In the genomic region with DNA sequence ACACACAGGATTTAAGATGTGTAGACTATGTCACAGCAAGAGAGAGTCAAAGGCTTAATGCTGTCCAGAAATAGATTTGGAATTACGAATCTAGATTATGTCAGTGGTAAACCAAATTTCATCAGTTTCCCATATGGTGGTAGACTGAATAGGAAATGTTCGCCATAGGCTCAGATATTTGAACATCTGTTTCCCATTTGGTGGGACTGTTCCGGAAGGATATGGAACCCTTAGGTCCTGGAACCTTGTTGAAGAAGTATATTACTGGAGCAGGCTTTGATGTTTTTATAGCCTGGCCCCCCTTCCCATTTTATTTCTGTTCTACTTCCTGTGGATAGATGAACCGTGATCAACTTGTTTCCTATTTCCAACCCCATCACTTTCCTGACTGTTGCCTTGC, we compare ENCODE assay signal across 22 mouse cellular contexts.
DNase-seq lines count a peak whose midpoint lies in the region; ATAC-seq and TF ChIP-seq lines count a peak whose summit lies in the region.
"Had no signal": no experiment of that assay in that cellular context is flagged by ENCODE, and none has a peak within 500 bp of the region (broad histone marks: within the 10 kb centered on the region; RNA-seq: fewer than 3 reads in every experiment).

No protein-coding gene starts in this region.

- peak; percentile 75 for ATAC-seq in limb, embryonic 13.5 days (ENCODE audit: low FRiP score, low read depth)
- peak; percentile 55; the same call in 1 of the 2 replicates for ATAC-seq in limb, embryonic 14.5 days (ENCODE audit: low FRiP score, low read depth)
- ATAC-seq: forebrain, embryonic 14.5 days; forebrain, embryonic 16.5 days had no signal

- H3K4me2 ChIP-seq in limb, embryonic 13.5 days (replicated peaks): no peak overlapping the region
- H3K4me2 ChIP-seq in limb, embryonic 14.5 days (replicated peaks; ENCODE audit: low read depth, low read length, severe bottlenecking): no peak overlapping the region
- H3K4me2 ChIP-seq: embryonic facial prominence, embryonic 13.5 days; forebrain, embryonic 12.5 days had no signal

- peaks cover 18% of the 10 kb centered on the region for H3K4me1 ChIP-seq in limb, embryonic 13.5 days
- peaks cover 13% of the 10 kb centered on the region for H3K4me1 ChIP-seq in limb, embryonic 10.5 days
- no peaks in the 10 kb centered on the region for H3K4me1 ChIP-seq in embryonic fibroblast, embryonic 13.5 days (ENCODE audit: control insufficient read depth, insufficient read depth, low read length)
- peaks cover 18% of the 10 kb centered on the region; the same call in 1 of the 2 replicates for H3K4me1 ChIP-seq in limb, embryonic 14.5 days (ENCODE audit: control insufficient read depth, insufficient read depth, low read length)

- H3K9ac ChIP-seq in limb, embryonic 13.5 days: no peak overlapping the region
- H3K9ac ChIP-seq in limb, embryonic 14.5 days (ENCODE audit: low read depth, low read length, severe bottlenecking): no peak overlapping the region
- H3K9ac ChIP-seq: embryonic facial prominence, embryonic 13.5 days; forebrain, embryonic 12.5 days had no signal

- 26% methylated on average over 4 of the region's 4 CpGs for WGBS in limb, embryonic 13.5 days
- WGBS in limb, embryonic 10.5 days: 62% methylated on average over 4 of the region's 4 CpGs
- WGBS in limb, embryonic 14.5 days: 25% methylated on average over 4 of the region's 4 CpGs

- DNase-seq in limb, embryonic 10.5 days (ENCODE audit: low spot score): no peak
- peak; percentile 73 for DNase-seq in limb, embryonic 14.5 days (ENCODE audit: low spot score)
- DNase-seq in natural killer cell, adult 2 months (ENCODE audit: low spot score in 2 of 2): no peak
- DNase-seq in thymus, postnatal 14 days: no peak
- DNase-seq: adrenal gland, adult 2 months; adrenal gland, postnatal 10 days; adrenal gland, postnatal 25 days; cerebellum, adult 11 months; cerebellum, adult 18-20 months; cerebellum, adult 8-10 months; cerebellum, adult 9-11 months; cerebellum, postnatal 14 days; cerebellum, postnatal 36 days; embryo, embryonic 11 days had no signal

- no peaks in the 10 kb centered on the region for H3K36me3 ChIP-seq in limb, embryonic 13.5 days
- no peaks in the 10 kb centered on the region for H3K36me3 ChIP-seq in limb, embryonic 10.5 days
- H3K36me3 ChIP-seq in limb, embryonic 14.5 days (ENCODE audit: control insufficient read depth, insufficient read depth, low read length): no peaks in the 10 kb centered on the region
- H3K36me3 ChIP-seq: embryonic facial prominence, embryonic 13.5 days; forebrain, embryonic 10.5 days; forebrain, embryonic 12.5 days had no signal

- no peak overlapping the region for H3K4me3 ChIP-seq in limb, embryonic 13.5 days
- no peak overlapping the region for H3K4me3 ChIP-seq in limb, embryonic 10.5 days
- H3K4me3 ChIP-seq in embryonic fibroblast, embryonic 13.5 days (ENCODE audit: insufficient read depth, low read length): no peak overlapping the region
- no peak overlapping the region for H3K4me3 ChIP-seq in limb, embryonic 14.5 days (replicated peaks; ENCODE audit: low read length)
- H3K4me3 ChIP-seq: embryonic facial prominence, embryonic 13.5 days; erythroblast, embryonic 14.5 days; forebrain, embryonic 10.5 days; forebrain, embryonic 12.5 days had no signal

- TF ChIP-seq POLR2A in embryonic fibroblast, embryonic 13.5 days (IDR thresholded peaks at IDR 0.05; ENCODE audit: low read depth, low read length): no peak
- TF ChIP-seq POLR2A in limb, embryonic 14.5 days (IDR thresholded peaks at IDR 0.05; ENCODE audit: borderline replicate concordance, extremely low read depth, insufficient read depth, insufficient read length): no peak

- TF ChIP-seq CTCF in embryonic fibroblast, embryonic 13.5 days (IDR thresholded peaks at IDR 0.05; ENCODE audit: borderline replicate concordance, insufficient read depth, low read length): no peak

- H3K9me3 ChIP-seq in limb, embryonic 13.5 days: no peaks in the 10 kb centered on the region
- H3K9me3 ChIP-seq in limb, embryonic 10.5 days (replicated peaks): no peaks in the 10 kb centered on the region
- H3K9me3 ChIP-seq in limb, embryonic 14.5 days (ENCODE audit: control insufficient read depth, low read length): no peaks in the 10 kb centered on the region
- H3K9me3 ChIP-seq: embryonic facial prominence, embryonic 13.5 days; forebrain, embryonic 10.5 days; forebrain, embryonic 12.5 days had no signal

- H3K27me3 ChIP-seq in limb, embryonic 13.5 days: no peaks in the 10 kb centered on the region
- no peaks in the 10 kb centered on the region for H3K27me3 ChIP-seq in limb, embryonic 10.5 days (ENCODE audit: low read depth, poor library complexity, severe bottlenecking)
- H3K27me3 ChIP-seq in limb, embryonic 14.5 days (ENCODE audit: control insufficient read depth, insufficient read depth, low read length): no peaks in the 10 kb centered on the region
- H3K27me3 ChIP-seq: embryonic facial prominence, embryonic 13.5 days; forebrain, embryonic 12.5 days had no signal

- H3K27ac ChIP-seq in limb, embryonic 13.5 days: no peak overlapping the region
- H3K27ac ChIP-seq in limb, embryonic 10.5 days: no peak overlapping the region
- H3K27ac ChIP-seq in embryonic fibroblast, embryonic 13.5 days (ENCODE audit: insufficient read depth, low read length): peak overlapping the region; percentile 42
- H3K27ac ChIP-seq in limb, embryonic 14.5 days (replicated peaks; ENCODE audit: low read depth, low read length): no peak overlapping the region
- H3K27ac ChIP-seq: embryonic facial prominence, embryonic 13.5 days; forebrain, embryonic 10.5 days; forebrain, embryonic 12.5 days had no signal
